Mouse (Mus musculus): ENCODE data around the gene Slc44a4. TPM values are rescaled to one million over a fixed set of nuclear protein-coding genes. Genes with fewer than 3 reads are reported as not detected.

Gene Slc44a4
- polyA plus RNA-seq (2012), result not detected in 2 replicates

GRCm38 (mm10) chr17:34913930-34914665 is at the start of gene Slc44a4:
TSS of gene Slc44a4 (plus strand) at chr17:34914466.

DNA sequence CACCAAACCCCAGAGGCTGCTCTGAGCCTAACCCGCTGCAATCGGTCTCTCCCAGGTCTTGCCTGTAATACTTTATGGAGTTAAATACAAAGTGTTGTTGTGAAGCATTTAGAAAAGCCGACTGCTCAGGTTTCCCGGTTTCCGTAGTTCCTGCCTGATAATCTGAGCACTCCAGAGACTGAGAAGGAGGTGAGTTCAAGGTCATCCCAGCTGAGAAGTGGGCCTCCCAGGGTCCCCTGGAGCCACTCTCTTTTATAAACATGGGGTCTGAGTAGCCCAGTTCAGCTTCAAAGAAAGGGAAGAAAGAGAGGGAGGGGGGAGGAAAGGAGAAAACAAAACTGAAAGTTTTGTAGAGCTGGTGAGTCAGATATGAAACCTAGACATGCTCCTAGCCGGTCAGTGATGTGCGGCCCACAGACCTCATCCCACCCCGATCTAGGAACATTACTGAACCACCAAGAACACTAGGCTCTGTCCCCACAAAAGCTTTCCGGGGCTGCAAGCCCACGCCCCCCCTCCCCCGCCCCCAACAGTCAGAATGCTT is 34.9 kb upstream of the Slc44a4 start, which contains the start of gene Zbtb12:
Gene Zbtb12 (plus strand): TSS at position 148 of the 544 bp plus-strand sequence.

GRCm38 (mm10) chr17:34881683-34882310 is 32.5 kb upstream of the Slc44a4 start, which contains the start of gene Gm20547:
TSS of gene Gm20547 (minus strand) at chr17:34882042.

GRCm38 (mm10) chr17:34898160-34898586 is 16.1 kb upstream of the Slc44a4 start, which contains the start of the genes C2 and Ehmt2:
TSS of gene C2 (minus strand) at chr17:34898265.
TSS of gene Ehmt2 (plus strand) at chr17:34898469.

GRCm38 (mm10) chr17:34931061-34931734 is 16.9 kb downstream of the Slc44a4 start, which contains the start of gene Neu1:
TSS of gene Neu1 (plus strand) at chr17:34931253.

DNA sequence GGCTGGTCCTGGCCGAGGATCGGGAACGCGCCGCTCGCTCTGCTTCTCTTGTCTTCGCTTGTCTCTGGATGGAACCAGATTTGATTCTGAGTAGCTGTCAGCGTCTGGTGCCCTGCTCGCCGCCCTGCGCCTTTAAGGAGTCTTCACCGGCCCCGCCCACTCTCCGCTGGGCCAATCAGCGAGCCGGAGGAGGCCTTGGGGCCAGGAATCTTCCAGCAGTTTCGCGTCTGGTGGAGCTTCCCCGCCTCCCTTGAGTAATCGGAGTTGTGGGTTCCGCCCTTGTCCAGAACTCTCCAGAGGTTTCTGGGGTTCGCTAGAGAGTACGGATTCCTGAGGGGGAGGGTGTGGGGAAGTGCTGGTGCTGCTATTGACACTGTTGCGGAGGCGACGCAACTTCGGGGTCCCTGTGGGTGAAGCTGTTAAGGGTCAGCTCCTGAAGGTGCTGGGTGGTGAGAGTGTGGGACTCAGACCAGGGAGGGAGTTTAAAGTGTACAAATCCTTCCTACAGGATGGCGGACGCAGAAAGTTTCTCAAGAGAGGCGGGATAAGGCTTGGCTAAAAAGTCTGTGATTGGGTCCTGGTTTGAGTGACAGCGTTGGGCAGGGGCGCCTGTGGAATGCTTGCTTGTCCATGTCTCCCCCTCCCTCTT is 45.0 kb downstream of the Slc44a4 start, which contains the start of gene Hspa1b:
Gene Hspa1b (minus strand): TSS at position 109 of the 649 bp plus-strand sequence.

GRCm38 (mm10) chr17:34969822-34970221 is 55.6 kb downstream of the Slc44a4 start, which contains the start of gene Gm20481:
TSS of gene Gm20481 (plus strand) at chr17:34969912.

DNA sequence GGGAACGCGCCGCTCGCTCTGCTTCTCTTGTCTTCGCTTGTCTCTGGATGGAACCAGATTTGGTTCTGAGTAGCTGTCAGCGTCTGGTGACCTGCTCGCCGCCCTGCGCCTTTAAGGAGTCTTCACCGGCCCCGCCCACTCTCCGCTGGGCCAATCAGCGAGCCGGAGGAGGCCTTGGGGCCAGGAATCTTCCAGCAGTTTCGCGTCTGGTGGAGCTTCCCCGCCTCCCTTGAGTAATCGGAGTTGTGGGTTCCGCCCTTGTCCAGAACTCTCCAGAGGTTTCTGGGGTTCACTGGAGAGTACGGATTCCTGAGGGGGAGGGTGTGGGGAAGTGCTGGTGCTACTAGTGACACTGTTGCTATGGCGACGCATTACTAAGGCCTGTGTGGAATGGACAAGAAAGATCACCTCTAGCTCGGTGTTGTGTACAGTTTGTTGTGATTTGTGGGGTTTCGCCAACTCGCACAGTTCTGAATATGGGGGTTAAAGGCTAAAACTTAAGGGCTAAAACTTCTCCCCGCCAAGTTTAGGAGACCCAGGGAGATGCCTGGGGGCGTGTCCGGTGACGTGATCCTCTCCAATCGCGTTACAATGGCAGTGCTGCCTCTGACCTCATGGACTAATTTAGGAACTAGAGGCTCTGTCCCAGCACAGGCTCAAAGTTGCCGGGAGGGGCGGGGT is 57.9 kb downstream of the Slc44a4 start, which contains the start of the genes Hspa1a and Hspa1l:
Gene Hspa1a (minus strand): TSS at position 88 of the 681 bp plus-strand sequence.
Gene Hspa1l (plus strand): TSS at position 635 of the 681 bp plus-strand sequence.

Other genes with a start within 250 kb of the Slc44a4 start
- 0.02 TPM in 2 replicates for gene Tnxb, start 243.9 kb upstream of the Slc44a4 start, polyA plus RNA-seq (2012)
- gene C4b, start 170.6 kb upstream of the Slc44a4 start, polyA plus RNA-seq (2012), result 0.17 and 0.61 TPM in 2 replicates
- not detected in 2 replicates for gene Cyp21a1, start 109.9 kb upstream of the Slc44a4 start, polyA plus RNA-seq (2012)
- 65.1 and 75.3 TPM in 2 replicates for gene Stk19, start 77.5 kb upstream of the Slc44a4 start, polyA plus RNA-seq (2012)
- 106 TPM in 2 replicates for gene Dxo, start 77.4 kb upstream of the Slc44a4 start, polyA plus RNA-seq (2012)
- 63.8 and 69.0 TPM in 2 replicates for gene Skiv2l, start 64.3 kb upstream of the Slc44a4 start, polyA plus RNA-seq (2012)
- gene Nelfe, start 64.1 kb upstream of the Slc44a4 start, polyA plus RNA-seq (2012), result 308 and 315 TPM in 2 replicates
- gene Cfb, start 51.9 kb upstream of the Slc44a4 start, polyA plus RNA-seq (2012), result 0.13 TPM in 1 of 2 replicates, not detected in the other
- gene Zbtb12, start 35.0 kb upstream of the Slc44a4 start, polyA plus RNA-seq (2012), result 51.5 and 66.6 TPM in 2 replicates
- gene Gm20547, start 32.4 kb upstream of the Slc44a4 start, polyA plus RNA-seq (2012), result not detected in 2 replicates
- gene C2, start 16.2 kb upstream of the Slc44a4 start, polyA plus RNA-seq (2012), result 2.0 and 2.3 TPM in 2 replicates
- 441 and 469 TPM in 2 replicates for gene Ehmt2, start 16.0 kb upstream of the Slc44a4 start, polyA plus RNA-seq (2012)
- gene Neu1, start 16.8 kb downstream of the Slc44a4 start, polyA plus RNA-seq (2012), result 52.4 and 79.9 TPM in 2 replicates
- 425 and 1,961 TPM in 2 replicates for gene Hspa1b, start 44.8 kb downstream of the Slc44a4 start, polyA plus RNA-seq (2012)
- 0.52 TPM in 1 of 2 replicates, not detected in the other for gene Gm20481, start 55.4 kb downstream of the Slc44a4 start, polyA plus RNA-seq (2012)
- gene Hspa1a, start 57.7 kb downstream of the Slc44a4 start, polyA plus RNA-seq (2012), result 239 and 1,296 TPM in 2 replicates
- gene Hspa1l, start 58.2 kb downstream of the Slc44a4 start, polyA plus RNA-seq (2012), result 0.06 TPM in 1 of 2 replicates, not detected in the other
- gene Lsm2, start 67.4 kb downstream of the Slc44a4 start, polyA plus RNA-seq (2012), result 154 and 167 TPM in 2 replicates
- 841 and 875 TPM in 2 replicates for gene Vars, start 86.5 kb downstream of the Slc44a4 start, polyA plus RNA-seq (2012)
- gene Vwa7, start 102.1 kb downstream of the Slc44a4 start, polyA plus RNA-seq (2012), result 0.24 and 0.38 TPM in 2 replicates
- 6.0 and 11.9 TPM in 2 replicates for gene Sapcd1, start 113.5 kb downstream of the Slc44a4 start, polyA plus RNA-seq (2012)
- 3.4 and 5.4 TPM in 2 replicates for gene Msh5, start 132.3 kb downstream of the Slc44a4 start, polyA plus RNA-seq (2012)
- gene Clic1, start 135.5 kb downstream of the Slc44a4 start, polyA plus RNA-seq (2012), result 109 and 129 TPM in 2 replicates
- 33.8 and 58.4 TPM in 2 replicates for gene Ddah2, start 144.6 kb downstream of the Slc44a4 start, polyA plus RNA-seq (2012)
- 0.09 TPM in 1 of 2 replicates, not detected in the other for gene Ly6g6c, start 150.9 kb downstream of the Slc44a4 start, polyA plus RNA-seq (2012)
- gene Mpig6b, start 151.7 kb downstream of the Slc44a4 start, polyA plus RNA-seq (2012), result 0.04 TPM in 1 of 2 replicates, not detected in the other
- gene Ly6g6e, start 162.4 kb downstream of the Slc44a4 start, polyA plus RNA-seq (2012), result not detected in 2 replicates
- 0.26 TPM in 1 of 2 replicates, not detected in the other for gene Ly6g6d, start 163.6 kb downstream of the Slc44a4 start, polyA plus RNA-seq (2012)
- 0.06 and 0.28 TPM in 2 replicates for gene Ly6g6f, start 171.1 kb downstream of the Slc44a4 start, polyA plus RNA-seq (2012)
- gene Abhd16a, start 174.8 kb downstream of the Slc44a4 start, polyA plus RNA-seq (2012), result 118 and 123 TPM in 2 replicates
- gene Ly6g5c, start 193.8 kb downstream of the Slc44a4 start, polyA plus RNA-seq (2012), result not detected in 2 replicates
- 0.45 and 0.69 TPM in 2 replicates for gene Ly6g5b, start 201.0 kb downstream of the Slc44a4 start, polyA plus RNA-seq (2012)
- gene Gpank1, start 207.0 kb downstream of the Slc44a4 start, polyA plus RNA-seq (2012), result 73.8 and 84.9 TPM in 2 replicates
- 77.7 and 78.6 TPM in 2 replicates for gene Csnk2b, start 207.6 kb downstream of the Slc44a4 start, polyA plus RNA-seq (2012)
- gene D17H6S53E, start 211.9 kb downstream of the Slc44a4 start, polyA plus RNA-seq (2012), result 4.1 and 4.4 TPM in 2 replicates
- gene Apom, start 217.6 kb downstream of the Slc44a4 start, polyA plus RNA-seq (2012), result 0.37 and 0.84 TPM in 2 replicates
- 683 and 812 TPM in 2 replicates for gene Bag6, start 220.7 kb downstream of the Slc44a4 start, polyA plus RNA-seq (2012)

Measured in megakaryocyte-erythroid progenitor cell, adult 5 weeks (primary cell).